Mouse (Mus musculus) megakaryocyte, embryonic 14.5 days (primary cell): ENCODE data around the gene Pkig.

ENCODE experiments used
- FLI1 ChIP-seq: IDR thresholded peaks from 2 replicates; pipeline ENCODE4 v1.6.1; 2012; ENCODE audit warnings: low read length, inconsistent platforms, mixed read lengths
- GATA1 ChIP-seq: IDR thresholded peaks from 3 replicates; pipeline ENCODE4 v1.6.1; 2012; ENCODE audit warnings: mixed read lengths, low read length, inconsistent platforms, borderline replicate concordance

- TF ChIP-seq FLI1 (no peak), GATA1 (no peak)
Observed at GRCm38 (mm10) chr2:163696763-163697162, 38.6 kb downstream of the Pkig start.
